Mouse (Mus musculus) testis, adult 2 months (tissue): ENCODE results near the gene Ankrd36.

Experiments used
- CTCF ChIP-seq: fragments of 200-500 bp; IDR thresholded peaks from 2 replicates; pipeline ENCODE4 v1.5.1; 2012; ENCODE audit warnings: low read depth, mild to moderate bottlenecking, inconsistent platforms, low read length, moderate library complexity; ENCODE audit not compliant: control insufficient read depth, insufficient read depth, insufficient replicate concordance
- POLR2A ChIP-seq: fragments of 200-500 bp; IDR thresholded peaks from 2 replicates; pipeline ENCODE4 v1.6.1; 2012; ENCODE audit warnings: low read depth, mild to moderate bottlenecking, inconsistent platforms, low read length, moderate library complexity; ENCODE audit not compliant: control insufficient read depth

DNA sequence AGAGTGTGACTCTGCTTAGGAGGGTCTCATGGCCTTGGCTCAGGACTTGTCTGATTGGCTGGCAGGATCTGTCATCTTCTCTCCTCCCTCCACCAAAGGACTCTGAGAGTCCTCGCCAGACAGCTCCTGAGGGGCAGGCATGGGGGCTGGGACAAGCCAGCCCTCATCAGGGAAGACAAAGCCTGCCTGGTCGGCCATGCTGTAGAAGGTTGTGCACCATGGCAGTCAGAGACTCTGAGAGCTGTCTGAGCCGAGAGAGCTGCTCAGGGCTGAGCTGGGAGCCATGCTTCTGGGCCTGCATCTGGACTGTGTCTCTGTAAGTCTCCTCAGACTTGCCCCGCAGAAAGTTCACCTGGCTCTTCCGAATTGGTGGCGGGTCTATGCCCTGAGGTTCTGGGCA lies 5.6 kb upstream of the Ankrd36 start:
- TF ChIP-seq CTCF (no peak), POLR2A (no peak)
